Mouse (Mus musculus) CH12F3 (cell line): Measurements from ENCODE around the gene Rexo1.

Source experiments
- in situ Hi-C: fragments of 300-500 bp; cut with MboI; formaldehyde crosslinking; loops from 2 replicates; pipeline ENCODE4 v1.14.3; 2020; ENCODE audit warnings: low sequenced_read_pairs

Gene Rexo1

DNA sequence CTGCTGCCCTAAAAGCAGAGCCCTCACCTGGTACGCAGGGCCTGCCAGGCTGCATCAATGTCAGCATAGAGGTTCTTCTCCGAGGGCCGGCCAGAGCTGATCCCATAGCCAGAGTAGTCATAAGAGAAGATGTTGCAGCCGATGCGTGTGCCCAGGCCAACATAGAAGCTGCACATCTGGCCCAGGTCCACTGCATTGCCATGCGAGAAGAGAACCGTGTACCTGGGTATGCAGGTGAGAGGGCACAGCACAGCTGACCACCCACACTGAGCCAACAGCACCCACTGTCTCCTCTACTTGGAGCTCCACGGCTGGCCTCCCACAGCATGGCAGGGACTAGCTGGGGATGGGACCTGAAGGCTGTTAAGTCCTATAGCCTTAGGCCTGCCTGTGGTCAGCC, 24.2 kb upstream of the Rexo1 start:
- in situ Hi-C loops: no loop called here

DNA sequence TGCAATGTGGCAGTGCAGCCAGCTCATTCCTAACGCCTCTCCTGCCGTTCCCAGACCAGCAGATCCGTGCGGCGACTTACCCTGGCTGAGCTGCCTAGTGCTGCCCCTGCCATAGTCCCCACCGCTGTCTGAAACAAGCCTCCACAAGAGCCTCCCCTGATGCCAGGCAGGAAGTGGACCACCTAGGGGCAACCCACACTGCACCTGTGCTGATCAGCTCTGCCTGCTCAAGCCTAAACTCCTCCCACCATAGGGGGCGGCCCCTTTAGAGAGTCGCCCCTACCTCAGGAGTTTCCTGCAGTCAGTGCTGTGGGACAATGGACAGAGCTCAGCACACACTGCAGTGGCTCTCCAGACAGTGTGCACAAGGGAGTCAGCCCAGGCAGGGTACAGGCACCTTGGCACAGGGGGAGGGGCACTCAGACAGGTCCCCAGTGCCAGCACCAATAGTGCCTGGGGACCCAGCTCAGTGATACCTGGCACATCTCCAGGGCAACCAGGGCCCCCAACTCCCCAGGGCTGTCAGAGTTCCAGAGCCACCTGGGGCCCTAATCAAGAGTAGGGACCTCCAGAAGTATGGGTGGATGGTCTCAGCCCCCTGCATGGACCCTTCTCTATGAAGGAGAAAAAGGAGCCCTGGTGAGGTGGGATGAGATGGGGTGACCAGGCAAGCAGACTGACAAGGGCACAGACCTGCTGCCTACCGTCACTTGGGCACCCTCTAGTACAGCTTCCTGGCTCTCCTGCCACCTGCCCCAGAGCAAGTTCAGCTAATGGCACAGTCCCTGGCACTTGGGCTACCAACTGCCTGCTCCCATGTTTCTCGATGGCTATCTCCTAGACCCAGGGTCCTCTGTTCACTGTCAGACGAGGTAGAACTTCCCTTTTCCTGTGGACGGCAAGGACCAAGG, 23.5 kb upstream of the Rexo1 start:
- in situ Hi-C loops: no loop called here

DNA sequence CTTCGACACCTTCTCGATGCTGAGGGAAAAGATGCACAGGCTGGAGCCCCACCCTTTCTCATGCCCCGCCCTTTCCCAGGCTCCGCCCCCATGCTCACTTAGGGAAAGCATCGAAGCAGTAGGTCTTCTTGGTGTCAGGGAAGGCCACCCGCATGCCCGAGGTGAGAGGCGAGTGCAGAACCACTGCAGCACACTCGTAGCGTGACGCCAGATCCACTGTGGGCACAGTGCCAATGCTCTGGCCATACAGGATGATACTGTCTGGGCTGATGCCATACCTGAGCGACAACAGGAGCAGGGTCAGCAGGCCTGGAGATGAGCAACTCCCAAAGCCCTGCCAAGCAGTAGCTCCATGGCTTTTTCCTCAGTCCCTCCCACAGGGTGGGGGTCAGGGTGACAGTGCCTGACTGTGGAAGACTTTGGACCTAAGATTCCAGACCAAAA, 22.7 kb upstream of the Rexo1 start:
- in situ Hi-C loops: no loop called here

DNA sequence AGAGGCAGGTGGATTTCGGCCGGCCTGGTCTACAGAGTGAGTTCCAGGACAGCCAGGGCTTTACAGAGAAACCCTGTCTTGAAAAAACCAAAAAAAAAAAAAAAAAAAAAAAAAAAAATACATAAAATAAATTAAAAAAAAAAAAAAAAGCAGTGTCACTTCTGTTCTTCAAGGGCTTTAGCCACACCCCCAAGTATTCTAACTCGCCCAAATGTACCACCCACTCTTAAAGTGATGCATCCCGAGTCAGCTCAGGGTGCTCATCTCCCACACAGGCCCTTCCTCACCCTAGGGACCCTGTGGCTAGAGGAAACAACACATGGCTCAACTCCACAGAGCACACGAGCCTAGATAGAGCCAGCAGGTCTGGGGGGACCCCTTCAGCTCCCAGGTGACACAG, 21.7 kb upstream of the Rexo1 start:
- in situ Hi-C loops: no loop called here

DNA sequence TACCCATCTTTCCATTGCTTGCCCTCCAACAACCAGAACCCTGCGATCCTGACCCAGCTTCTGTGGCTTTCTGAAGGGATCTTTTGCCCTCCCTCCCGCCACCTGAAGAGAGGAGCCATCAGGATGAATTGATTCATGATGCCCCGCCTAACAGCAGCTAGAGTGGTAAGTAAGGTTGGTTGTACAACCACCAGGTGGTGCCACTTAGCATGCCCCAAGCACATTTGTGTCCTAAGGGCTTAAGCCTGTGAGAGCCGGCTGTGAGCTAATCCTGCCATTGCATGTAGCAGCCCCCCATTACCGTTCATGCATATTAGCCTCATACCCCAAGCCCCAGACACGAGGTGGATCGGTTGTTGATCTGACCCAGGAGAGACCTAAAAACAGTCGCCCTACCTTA, 17.6 kb upstream of the Rexo1 start:
- in situ Hi-C loops: loop anchor here (5.0 kb wide), 1 partner anchor 103 kb away; no protein-coding TSS in a partner anchor

DNA sequence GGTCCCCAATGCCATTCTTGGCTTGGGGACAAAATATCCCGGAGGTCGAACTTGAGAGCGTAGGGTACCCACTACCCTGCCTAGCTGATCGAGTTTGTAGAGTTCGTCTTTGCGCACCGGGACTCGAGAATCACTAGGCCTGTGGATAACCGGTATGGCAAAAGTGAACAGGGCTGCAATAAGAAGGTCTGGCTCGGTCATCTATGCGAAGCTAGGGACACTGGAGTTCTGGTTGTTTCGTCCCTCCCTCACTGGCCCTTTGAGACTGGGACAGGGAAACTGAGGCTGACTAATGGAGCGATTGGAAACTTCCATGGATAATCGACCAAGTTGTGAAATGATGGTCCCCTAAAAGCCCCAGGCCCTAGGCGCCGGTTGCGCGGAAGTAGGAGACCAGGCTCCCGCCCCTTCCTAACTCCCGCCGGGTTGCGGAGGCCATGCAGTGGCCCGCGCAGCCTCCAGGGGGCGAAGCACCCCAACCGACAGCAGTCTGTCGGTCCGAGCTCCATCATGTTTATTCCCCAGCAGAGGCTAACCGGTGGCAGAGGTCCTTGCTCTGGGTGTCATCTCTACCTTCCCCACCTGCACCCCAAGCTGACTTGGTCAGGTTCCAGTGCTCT, 16.9 kb upstream of the Rexo1 start:
- in situ Hi-C loops: loop anchor here (5.0 kb wide), 1 partner anchor 104 kb away; no protein-coding TSS in a partner anchor

DNA sequence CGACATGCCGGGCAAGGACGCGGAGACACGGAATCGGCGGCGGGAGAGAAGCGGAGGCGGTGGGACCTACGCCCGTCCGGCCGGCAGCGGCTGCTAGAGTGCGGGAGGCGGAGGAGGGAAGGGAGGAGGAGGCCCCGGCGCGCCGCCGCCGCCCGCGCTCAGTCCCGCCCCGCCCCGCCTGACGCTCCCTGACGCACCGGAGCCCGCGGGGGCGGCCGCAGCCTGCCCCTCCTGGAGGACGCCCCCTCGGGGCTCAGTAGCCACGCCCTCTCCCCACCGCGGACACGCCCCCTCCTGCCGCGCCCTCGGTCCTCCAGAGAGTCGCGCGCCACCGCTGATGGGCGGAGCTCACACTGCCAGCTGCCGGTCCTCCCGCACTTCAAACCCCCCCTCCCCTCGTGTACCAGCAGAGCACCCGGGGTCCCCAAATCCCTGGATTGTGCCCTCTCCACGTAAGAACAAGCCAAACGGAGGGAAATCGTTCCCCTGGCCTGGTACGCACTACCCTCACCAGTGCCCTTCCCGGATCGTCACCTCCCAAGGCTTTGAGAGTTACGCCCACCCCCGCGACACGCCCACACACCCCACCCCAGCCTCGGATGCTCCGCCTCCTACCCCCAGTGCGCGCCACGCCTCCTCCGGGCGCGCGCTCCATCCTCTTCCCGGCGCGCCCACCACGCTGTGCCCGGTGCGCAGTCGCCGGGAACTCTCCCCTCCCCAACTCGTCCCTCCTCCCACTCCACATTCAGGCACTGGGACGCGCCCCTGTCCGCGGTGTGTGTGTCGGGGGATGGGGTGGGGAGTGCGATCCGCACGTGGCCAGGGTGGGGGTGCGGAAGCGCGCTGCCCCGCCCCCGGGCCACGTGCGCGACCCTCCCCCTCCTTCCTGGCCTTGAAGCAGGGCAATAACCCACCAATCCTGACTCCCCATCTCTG, 16.1 kb upstream of the Rexo1 start, which contains the start of gene Klf16:
TSS of gene Klf16 (minus strand) at position 127 of the 936 bp plus-strand sequence.
- in situ Hi-C loops: loop anchor here (5.0 kb wide), 1 partner anchor 105 kb away; no protein-coding TSS in a partner anchor

DNA sequence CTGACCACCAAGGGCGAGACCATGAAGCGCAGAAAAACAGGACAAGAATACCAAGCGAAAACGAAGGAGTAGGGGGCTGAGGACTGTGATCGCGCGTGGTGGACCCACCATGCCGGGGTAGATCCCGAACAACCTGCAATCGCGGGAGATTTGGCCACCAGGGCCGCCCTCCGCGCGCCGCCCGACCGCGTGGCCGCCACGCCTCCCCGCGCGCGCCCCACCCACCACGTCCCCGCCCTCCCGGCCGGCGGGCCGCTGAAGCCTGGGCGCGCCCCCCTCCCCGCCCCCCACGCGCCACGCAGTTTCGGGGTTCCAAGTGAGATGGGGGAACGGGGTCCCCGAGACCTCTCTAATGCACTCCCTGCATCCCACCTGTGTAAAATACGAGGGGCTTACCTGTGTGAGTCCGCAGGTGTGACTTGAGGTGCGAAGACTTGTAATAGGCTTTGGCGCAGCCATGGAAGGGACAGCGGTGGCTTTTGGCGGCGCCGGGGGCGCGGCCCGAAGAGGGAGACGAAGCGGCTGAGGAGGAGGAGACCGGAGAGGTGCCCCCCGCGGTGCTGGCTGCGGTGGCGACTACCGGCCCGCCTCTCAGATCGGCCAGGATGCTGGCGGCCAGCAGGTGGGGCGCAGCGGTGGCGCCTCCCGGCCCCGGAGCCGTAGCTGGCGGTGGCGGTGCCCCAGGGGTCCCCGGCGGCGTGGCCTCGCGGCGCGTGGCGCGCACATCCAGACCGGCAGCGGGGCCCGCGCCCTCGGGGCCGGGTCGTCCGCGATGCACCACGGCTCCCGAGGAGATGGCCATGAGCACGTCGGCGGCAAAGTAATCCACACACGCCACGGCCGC, 15.2 kb upstream of the Rexo1 start:
- in situ Hi-C loops: loop anchor here (5.0 kb wide), 1 partner anchor 106 kb away; no protein-coding TSS in a partner anchor

DNA sequence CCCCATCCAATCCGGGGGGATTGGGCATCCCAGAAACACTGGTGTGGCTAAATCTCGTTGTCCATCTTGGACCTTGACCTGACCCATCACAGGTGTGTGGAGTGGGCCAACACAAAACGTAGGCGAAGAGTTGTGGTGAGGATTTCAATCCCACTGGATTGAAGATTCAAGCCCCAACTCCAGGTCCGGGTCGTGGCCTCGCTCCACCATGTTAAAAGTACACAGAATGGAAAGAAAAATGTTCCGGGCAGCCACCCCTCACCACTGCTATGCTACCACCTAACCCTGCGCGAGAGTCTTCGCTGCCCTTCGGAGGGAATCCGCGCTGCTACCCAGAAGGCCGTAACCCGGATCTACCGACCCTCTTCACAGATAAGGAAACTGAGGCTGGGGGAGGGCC, 14.6 kb upstream of the Rexo1 start:
- in situ Hi-C loops: loop anchor here (5.0 kb wide), 1 partner anchor 106 kb away; no protein-coding TSS in a partner anchor

DNA sequence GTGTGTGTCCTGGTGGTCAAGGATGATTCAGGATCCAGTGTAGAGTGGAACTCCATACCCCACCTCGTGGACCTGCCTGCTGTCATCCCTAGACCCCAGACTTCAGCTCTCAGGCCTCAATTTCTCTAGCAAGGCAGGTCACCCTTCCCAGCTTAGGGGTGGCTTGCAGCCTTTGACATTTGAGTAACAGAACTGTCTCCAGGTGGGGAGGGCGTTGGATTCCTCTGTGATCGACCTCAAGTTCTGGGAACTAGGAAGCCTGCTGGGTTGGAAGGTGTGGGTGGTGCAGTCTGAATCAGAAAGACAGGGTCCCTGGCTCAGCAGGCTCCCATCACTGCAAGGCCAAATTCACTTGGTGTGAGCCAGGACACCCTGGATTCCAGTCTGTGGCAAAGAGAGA, 13.5 kb upstream of the Rexo1 start:
- in situ Hi-C loops: loop anchor here (5.0 kb wide), 1 partner anchor 107 kb away; no protein-coding TSS in a partner anchor

DNA sequence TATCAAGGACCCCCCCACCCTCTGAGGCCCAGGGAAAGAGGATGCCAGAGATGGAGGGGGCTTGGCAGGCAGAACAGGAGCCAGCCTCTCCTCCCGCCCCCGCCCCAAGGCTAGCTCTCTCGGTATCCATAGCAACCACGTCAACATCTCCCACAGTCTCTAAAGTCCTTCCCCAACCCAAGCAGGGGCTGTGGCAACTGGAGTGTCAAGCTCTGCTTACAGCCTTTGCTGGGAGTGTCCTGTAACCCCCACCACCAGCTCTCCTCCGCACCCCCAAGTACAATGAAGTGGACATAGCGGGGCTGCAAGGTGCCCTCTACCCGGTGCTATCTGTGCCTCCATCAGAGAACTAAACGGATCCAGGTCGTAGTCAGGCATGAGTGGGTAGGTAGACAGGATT, 12.6 kb upstream of the Rexo1 start:
- in situ Hi-C loops: no loop called here

DNA sequence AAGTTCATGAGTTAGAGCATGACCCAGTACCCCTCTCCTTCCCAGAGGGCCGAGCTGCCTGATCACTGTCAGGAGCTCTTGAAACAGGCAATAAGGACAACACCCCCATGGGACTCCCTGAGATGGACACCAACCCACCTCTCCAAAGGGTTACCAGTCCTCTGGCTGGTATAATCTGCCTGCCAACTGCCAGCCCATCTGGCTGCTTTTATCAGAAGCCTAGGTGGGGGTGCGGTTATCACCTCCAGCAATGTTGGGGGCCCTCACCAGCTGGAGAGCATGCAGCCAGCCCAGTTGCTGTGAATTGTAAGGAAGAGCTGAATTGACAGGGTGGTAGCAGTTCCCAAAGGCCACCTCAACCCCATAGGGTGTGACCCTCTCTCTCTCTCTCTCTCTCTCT, 11.1 kb upstream of the Rexo1 start:
- in situ Hi-C loops: no loop called here

DNA sequence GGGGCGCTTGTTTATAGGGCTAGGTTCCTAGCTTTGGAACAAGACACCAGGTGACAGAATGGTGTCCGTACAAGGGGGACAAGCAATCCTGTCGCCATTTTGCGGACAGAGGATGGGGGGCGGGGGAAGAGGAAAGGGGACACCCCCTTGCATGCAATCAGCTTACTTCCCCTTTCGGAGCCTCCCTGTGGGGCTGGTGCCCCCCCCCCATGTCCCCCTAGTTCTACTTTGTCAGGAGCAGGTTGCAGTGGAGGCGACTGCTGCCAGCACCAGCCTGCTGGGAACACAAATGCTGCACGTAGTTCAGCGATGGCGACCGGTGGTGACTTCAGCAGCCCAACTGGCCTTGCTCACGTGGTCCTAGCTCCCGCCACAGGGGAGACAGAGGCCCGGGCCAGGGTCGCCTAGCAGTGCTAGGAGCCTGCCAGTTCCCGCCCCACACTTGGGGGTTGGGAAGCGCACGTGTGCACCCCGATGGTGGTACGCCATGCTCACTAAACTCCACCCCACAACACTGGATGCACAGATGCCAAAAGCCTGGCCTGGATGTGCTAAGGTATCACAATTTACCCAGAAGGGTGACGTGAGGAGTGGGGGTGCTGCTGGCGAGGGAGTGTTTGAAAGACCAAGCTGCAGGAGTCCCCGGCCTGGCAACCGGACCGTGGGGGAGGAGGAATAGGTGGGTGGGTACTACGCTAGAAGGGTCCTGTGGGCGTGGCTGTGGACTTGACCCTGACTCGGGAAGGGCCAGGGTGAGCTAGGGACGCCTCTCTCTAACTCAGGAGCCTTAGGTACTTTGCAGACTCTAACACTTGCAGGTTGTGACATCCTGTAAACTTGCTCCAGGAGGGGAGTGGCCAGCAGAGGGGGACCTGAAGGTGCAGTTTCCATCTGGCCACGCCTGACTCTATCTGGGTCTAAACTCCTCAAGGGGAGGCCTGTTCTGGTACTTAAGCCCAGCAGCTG, 9.8 kb upstream of the Rexo1 start:
- in situ Hi-C loops: no loop called here

DNA sequence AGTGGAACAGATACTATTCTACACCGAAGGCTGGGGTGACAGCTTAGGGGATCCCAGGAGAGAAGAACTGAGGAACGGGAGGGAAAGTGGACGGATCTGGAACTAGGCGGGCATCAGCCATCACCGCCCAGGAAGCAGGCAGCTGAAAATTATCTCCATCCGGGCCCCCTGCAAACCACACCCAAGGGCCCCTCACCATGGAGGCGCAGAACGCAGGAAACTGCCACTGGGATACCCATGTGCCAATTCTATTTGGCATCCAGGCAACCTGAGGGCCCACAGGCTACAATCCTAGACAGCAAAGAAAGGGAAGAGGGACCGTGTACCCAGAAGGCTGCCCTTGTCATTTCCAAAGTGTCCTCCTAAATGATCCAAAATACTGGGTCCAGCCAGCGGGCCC, 9.1 kb upstream of the Rexo1 start:
- in situ Hi-C loops: no loop called here

DNA sequence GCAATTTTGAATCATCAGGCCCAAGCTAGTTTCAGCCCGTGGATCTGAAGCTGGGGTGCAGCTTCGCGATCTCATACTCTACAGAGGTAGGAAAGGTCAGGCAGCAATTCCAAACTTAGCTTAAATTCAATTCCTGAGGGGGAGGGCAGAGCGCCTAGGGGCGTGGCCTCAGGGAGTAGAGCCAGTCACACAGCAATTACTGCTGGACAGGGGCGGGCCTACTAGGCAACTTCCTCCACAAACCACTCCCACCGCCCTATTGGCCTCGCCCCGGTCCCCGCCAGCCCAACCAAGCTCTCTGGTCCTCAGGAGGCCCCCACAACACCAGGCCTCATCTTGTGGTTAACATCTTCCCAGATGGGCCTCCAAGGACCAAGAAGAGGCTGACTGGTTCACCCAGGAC, 8.3 kb upstream of the Rexo1 start:
- in situ Hi-C loops: no loop called here

DNA sequence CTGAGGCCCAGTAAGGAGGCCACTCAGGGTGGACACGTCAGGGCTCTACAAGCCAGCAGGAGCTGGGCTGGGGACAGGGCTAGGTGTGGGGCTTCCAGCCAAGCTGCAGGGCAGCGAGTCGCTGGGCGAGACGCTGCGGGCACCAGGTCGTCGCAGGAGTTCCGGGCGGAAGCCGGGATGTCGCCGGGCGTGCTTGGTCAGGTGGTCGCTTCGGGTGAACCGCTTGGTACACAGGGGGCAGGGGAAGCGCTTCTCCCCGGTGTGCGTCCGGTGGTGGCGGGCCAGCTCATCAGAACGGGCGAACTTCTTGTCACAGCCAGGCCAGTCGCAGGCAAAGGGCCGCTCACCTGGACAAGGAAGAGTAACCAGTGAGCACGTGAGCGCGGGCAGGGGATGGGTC, 7.5 kb upstream of the Rexo1 start:
- in situ Hi-C loops: no loop called here

DNA sequence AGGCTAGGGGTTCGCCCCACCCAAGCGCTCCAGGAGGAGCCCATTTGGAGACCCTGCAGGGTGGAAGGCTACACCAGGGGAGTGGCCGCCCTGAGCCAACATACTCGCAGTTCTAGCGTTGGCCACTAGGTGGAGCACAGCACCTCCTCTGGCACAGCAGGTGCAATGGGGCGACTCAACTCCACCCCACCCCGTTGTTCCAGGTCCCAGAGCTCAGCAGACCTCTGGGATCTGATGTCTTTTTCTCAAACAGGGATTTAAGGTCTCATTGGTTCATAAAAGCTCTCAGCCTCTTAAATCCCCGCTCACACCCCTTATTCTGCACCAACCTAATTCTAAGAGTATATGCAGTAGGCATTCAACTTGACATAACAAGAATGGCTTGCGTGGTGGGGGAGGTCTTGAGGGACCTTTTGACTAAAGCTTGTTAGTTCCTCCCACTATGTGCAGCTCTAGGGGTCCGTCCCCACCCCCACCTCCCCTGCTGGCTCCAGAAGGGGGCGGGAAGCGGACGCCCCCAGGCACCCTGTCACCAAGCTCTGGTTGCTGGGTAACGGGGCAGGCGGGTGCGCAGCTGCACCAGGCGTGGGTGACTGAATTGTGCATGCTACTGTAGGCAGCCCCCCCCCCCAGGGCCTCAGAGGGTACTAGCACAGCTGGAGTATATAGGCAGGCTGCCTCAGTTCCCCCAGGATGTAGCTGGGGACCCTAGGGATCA, 5.2 kb upstream of the Rexo1 start:
- in situ Hi-C loops: no loop called here

DNA sequence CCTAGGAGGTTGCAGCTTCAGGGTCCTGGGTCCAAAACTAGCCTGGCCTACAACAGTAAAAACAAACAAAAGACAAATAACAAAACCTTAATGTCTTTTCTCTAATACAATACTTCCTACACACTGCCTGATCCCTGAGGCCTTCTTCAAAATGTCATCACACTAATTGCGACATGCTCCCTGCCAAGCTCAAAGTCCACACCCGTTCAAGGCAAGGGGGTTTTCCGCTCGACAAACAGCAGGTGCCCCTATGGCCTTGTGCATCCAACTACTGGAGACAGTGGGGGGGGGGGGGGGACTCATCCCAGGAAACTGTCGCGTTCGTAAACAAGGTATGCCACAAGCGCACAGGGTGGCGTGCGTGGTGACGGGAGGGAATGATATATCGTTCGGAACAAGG, 739 bp downstream of the Rexo1 start:
- in situ Hi-C loops: no loop called here
